Mouse (Mus musculus): ENCODE measurements around the gene Raf1.
"Not testable (repeated sequence)": the region's sequence is repeated elsewhere in the genome, so short reads cannot be mapped to it uniquely, and the experiment has no call there.

Gene Raf1

GRCm38 (mm10) chr6:115681066-115681465, 4.6 kb upstream of the Raf1 start:
- DNase-seq = peak; percentile 50 to 55

GRCm38 (mm10) chr6:115678012-115678411, 1.6 kb upstream of the Raf1 start:
- DNase-seq = no peak

- peak in 1 of 2 experiments; percentile 21 for DNase-seq
Measured at GRCm38 (mm10) chr6:115677441-115677840, 1.0 kb upstream of the Raf1 start.

- DNase-seq = peak; percentile 77 to 79
Measured at GRCm38 (mm10) chr6:115675508-115676336, 713 bp downstream of the Raf1 start.

- DNase-seq = peak in 1 of 2 experiments; percentile 14
Measured at GRCm38 (mm10) chr6:115675166-115675507, 1.3 kb downstream of the Raf1 start.

- no peak for DNase-seq
Measured at GRCm38 (mm10) chr6:115674316-115674715, 2.1 kb downstream of the Raf1 start.

GRCm38 (mm10) chr6:115672700-115673099, 3.7 kb downstream of the Raf1 start:
- DNase-seq = no peak

- no peak for DNase-seq
Measured at GRCm38 (mm10) chr6:115666641-115667040, 9.8 kb downstream of the Raf1 start.

GRCm38 (mm10) chr6:115664268-115664667, 12.2 kb downstream of the Raf1 start:
- DNase-seq = no peak

- no peak for DNase-seq
Measured at GRCm38 (mm10) chr6:115658802-115659201, 17.6 kb downstream of the Raf1 start.

- no peak for DNase-seq
Measured at GRCm38 (mm10) chr6:115653939-115654338, 22.5 kb downstream of the Raf1 start.

GRCm38 (mm10) chr6:115651719-115652118, 24.7 kb downstream of the Raf1 start:
- DNase-seq = no peak

GRCm38 (mm10) chr6:115650476-115651427, 25.7 kb downstream of the Raf1 start:
- no peak for DNase-seq

- DNase-seq = no peak
Measured at GRCm38 (mm10) chr6:115649792-115650365, 26.6 kb downstream of the Raf1 start.

- DNase-seq = no peak
Measured at GRCm38 (mm10) chr6:115643315-115643714, 33.1 kb downstream of the Raf1 start.

GRCm38 (mm10) chr6:115638188-115638587, 38.2 kb downstream of the Raf1 start:
- DNase-seq = not testable (repeated sequence)

- no peak for DNase-seq
Measured at GRCm38 (mm10) chr6:115634015-115634414, 42.4 kb downstream of the Raf1 start.

- no peak for DNase-seq
Measured at GRCm38 (mm10) chr6:115631056-115631795, 45.2 kb downstream of the Raf1 start.

GRCm38 (mm10) chr6:115626121-115626520, 50.3 kb downstream of the Raf1 start:
- DNase-seq = no peak

GRCm38 (mm10) chr6:115620942-115621341, 55.5 kb downstream of the Raf1 start:
- no peak for DNase-seq

GRCm38 (mm10) chr6:115619818-115620217, 56.6 kb downstream of the Raf1 start:
- DNase-seq = no peak

GRCm38 (mm10) chr6:115615983-115616382, 60.5 kb downstream of the Raf1 start:
- no peak for DNase-seq

- no peak for DNase-seq
Measured at GRCm38 (mm10) chr6:115613793-115614192, 62.6 kb downstream of the Raf1 start.
